Comparison of ENCODE assay signal across 10 mouse cellular contexts in genomic region chr12:91756562-91757166, GRCm38 (mm10). TPM values are rescaled to one million over a fixed set of nuclear protein-coding genes. Genes with fewer than 3 reads are reported as not detected.
A peak's percentile ranks its signal among the peaks of the same experiment; 100 is the strongest.
DNase-seq lines count a peak whose midpoint lies in the region; ATAC-seq and TF ChIP-seq lines count a peak whose summit lies in the region.
"Had no signal": no experiment of that assay in that cellular context is flagged by ENCODE, and none has a peak within 500 bp of the region (broad histone marks: within the 10 kb centered on the region; RNA-seq: fewer than 3 reads in every experiment).

No protein-coding gene starts in this region.

- H3K4me3 ChIP-seq in lung, embryonic 15.5 days = no peak overlapping the region
- H3K4me3 ChIP-seq in liver, postnatal 0 days (ENCODE audit: low read depth, low read length) = no peak overlapping the region
- H3K4me3 ChIP-seq in midbrain, embryonic 15.5 days = no peak overlapping the region
- H3K4me3 ChIP-seq: limb, embryonic 13.5 days had no signal

- H3K9ac ChIP-seq in lung, embryonic 15.5 days = no peak overlapping the region
- H3K9ac ChIP-seq in liver, postnatal 0 days (replicated peaks) = no peak overlapping the region
- no peak overlapping the region for H3K9ac ChIP-seq in midbrain, embryonic 15.5 days
- H3K9ac ChIP-seq: limb, embryonic 13.5 days had no signal

- WGBS in lung, embryonic 15.5 days = 29% methylated on average over 4 of the region's 5 CpGs
- WGBS in liver, postnatal 0 days (ENCODE audit: insufficient replicate concordance) = 31% methylated on average over 5 of the region's 5 CpGs
- WGBS in midbrain, embryonic 15.5 days = 62% methylated on average over 5 of the region's 5 CpGs

- H3K4me1 ChIP-seq in lung, embryonic 15.5 days = 0 out of 2 replicates have a peak, but pooled peaks cover 6% of the 10 kb centered on the region
- peaks cover 21% of the 10 kb centered on the region for H3K4me1 ChIP-seq in liver, postnatal 0 days (ENCODE audit: insufficient read depth)
- no peaks in the 10 kb centered on the region for H3K4me1 ChIP-seq in midbrain, embryonic 15.5 days

- H3K27ac ChIP-seq in lung, embryonic 15.5 days = no peak overlapping the region
- H3K27ac ChIP-seq in liver, postnatal 0 days (ENCODE audit: low read depth) = no peak overlapping the region
- H3K27ac ChIP-seq in midbrain, embryonic 15.5 days = no peak overlapping the region
- H3K27ac ChIP-seq: limb, embryonic 13.5 days had no signal

- no peaks in the 10 kb centered on the region for H3K36me3 ChIP-seq in lung, embryonic 15.5 days
- no peaks in the 10 kb centered on the region for H3K36me3 ChIP-seq in liver, postnatal 0 days (replicated peaks; ENCODE audit: insufficient read depth, low read length)
- H3K36me3 ChIP-seq in midbrain, embryonic 15.5 days (replicated peaks) = no peaks in the 10 kb centered on the region
- H3K36me3 ChIP-seq: limb, embryonic 13.5 days had no signal

- no peaks in the 10 kb centered on the region for H3K9me3 ChIP-seq in lung, embryonic 15.5 days
- no peaks in the 10 kb centered on the region for H3K9me3 ChIP-seq in liver, postnatal 0 days (ENCODE audit: low read length)
- no peaks in the 10 kb centered on the region for H3K9me3 ChIP-seq in midbrain, embryonic 15.5 days
- H3K9me3 ChIP-seq: limb, embryonic 13.5 days had no signal

- no peak for TF ChIP-seq EP300 in liver, postnatal 0 days (IDR thresholded peaks at IDR 0.05; ENCODE audit: low read depth)

- H3K27me3 ChIP-seq in lung, embryonic 15.5 days = no peaks in the 10 kb centered on the region
- H3K27me3 ChIP-seq in liver, postnatal 0 days (ENCODE audit: insufficient read depth, low read length) = no peaks in the 10 kb centered on the region
- H3K27me3 ChIP-seq in midbrain, embryonic 15.5 days (replicated peaks) = no peaks in the 10 kb centered on the region
- H3K27me3 ChIP-seq: limb, embryonic 13.5 days had no signal

- TF ChIP-seq CTCF in liver, postnatal 0 days (IDR thresholded peaks at IDR 0.05; ENCODE audit: low read depth) = no peak

- ATAC-seq in lung, embryonic 15.5 days (ENCODE audit: borderline replicate concordance, extremely low read depth, low FRiP score, low TSS enrichment) = peak; percentile 77; the same call in 1 of the 2 replicates
- peak; percentile 57 for ATAC-seq in liver, postnatal 0 days
- ATAC-seq in midbrain, embryonic 15.5 days (replicated peaks) = no peak

- peak; percentile 10 for DNase-seq in adrenal gland, adult 2 months
- no peak for DNase-seq in adrenal gland, postnatal 10 days
- no peak for DNase-seq in lung, postnatal 14 days
- DNase-seq in liver, postnatal 0 days = peak; percentile 47
- DNase-seq in thymus, postnatal 25 days = peak; percentile 46
- no peak for DNase-seq in testis, postnatal 14 days (ENCODE audit: low spot score)
- DNase-seq: right cerebral cortex, postnatal 14 days had no signal

- no peak overlapping the region for H3K4me2 ChIP-seq in lung, embryonic 15.5 days
- H3K4me2 ChIP-seq in liver, postnatal 0 days (ENCODE audit: low read depth, low read length) = no peak overlapping the region
- no peak overlapping the region for H3K4me2 ChIP-seq in midbrain, embryonic 15.5 days
- H3K4me2 ChIP-seq: limb, embryonic 13.5 days had no signal

RNA-seq across cellular contexts. Expression of gene Ston2, which starts 31.5 kb away (rescaled TPM):
- total RNA-seq in adrenal gland, adult 2 months (2021) = 1 to 10 TPM; 4.6 to 9.7 TPM
- 2.0 and 4.4 TPM in 2 replicates for polyA plus RNA-seq in adrenal gland, adult 2 months (2012; rRNA removed)
- total RNA-seq in adrenal gland, postnatal 10 days (2021) = 10 to 100 TPM; 10.0 to 12.9 TPM
- polyA plus RNA-seq in lung, embryonic 15.5 days (2015; fragmentation: Nextera tagmentation; extraction: Ambion mirVana) = 9.4 and 11.1 TPM in 2 replicates
- 5.5 and 5.6 TPM in 2 replicates for polyA plus RNA-seq in liver, postnatal 0 days (2015; fragmentation: Nextera tagmentation; extraction: Ambion mirVana)
- 5.5 and 6.8 TPM in 2 replicates for polyA plus RNA-seq in midbrain, embryonic 15.5 days (2015; fragmentation: Nextera tagmentation; extraction: Ambion mirVana)

Comparison
In these comparisons a context has a peak if more than half of its experiments do, and no peak if none do; other contexts are left out.
1. DNase-seq: peak in adrenal gland, adult 2 months (single experiment), liver, postnatal 0 days (single experiment) and thymus, postnatal 25 days (single experiment); none in adrenal gland, postnatal 10 days (single experiment), lung, postnatal 14 days (single experiment) and testis, postnatal 14 days (single experiment).